Mouse (Mus musculus): Measurements from ENCODE around the gene Olfr720.

The Olfr720 gene

GRCm38 (mm10) chr14:14186738-14187137 is at the start of gene Olfr720:
Gene Olfr720, minus strand, starts transcription at chr14:14186838.
- 75% methylated on average over 4 of the region's 4 CpGs for WGBS

Measured in cerebral cortex, adult 2 months (tissue).